Mouse (Mus musculus): ENCODE data around the gene Crybb2. TPM values are rescaled to one million over a fixed set of nuclear protein-coding genes. Genes with fewer than 3 reads are reported as not detected.

Crybb2 gene
- polyA plus RNA-seq, 1 experiment, result not detected

DNA sequence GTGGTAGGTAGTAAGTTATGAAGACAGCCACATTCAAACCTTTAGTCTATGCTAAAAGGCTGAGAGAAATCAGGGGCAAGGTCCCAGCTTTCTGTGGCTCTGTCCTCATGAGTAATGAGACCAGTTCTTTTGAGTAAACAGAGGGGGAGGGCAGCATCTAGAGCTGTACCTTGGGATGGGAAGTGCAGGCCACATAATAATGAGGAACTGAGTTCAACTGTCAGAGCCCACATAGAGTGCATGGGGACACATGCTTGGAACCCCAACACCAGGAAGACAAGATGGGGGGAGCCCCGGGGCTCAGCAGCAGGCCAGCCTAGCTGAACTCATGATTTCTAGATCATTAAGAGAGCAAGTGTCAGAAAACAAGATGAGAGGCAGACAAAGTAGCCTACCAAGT lies 52.9 kb downstream of the Crybb2 start:
- no peaks in the 10 kb centered on the region for H3K36me3 ChIP-seq (ENCODE audit: control insufficient read depth, insufficient read depth)
- no peak overlapping the region for H3ac ChIP-seq (ENCODE audit: control insufficient read depth, insufficient read length)
- H3K79me2 ChIP-seq (ENCODE audit: control insufficient read depth, insufficient read depth), result no peaks in the 10 kb centered on the region
- peaks cover 22% of the 10 kb centered on the region for H3K27me3 ChIP-seq (ENCODE audit: control insufficient read depth, insufficient read depth, insufficient read length)
- H3K4me3 ChIP-seq, result no peak overlapping the region
- TF ChIP-seq CEBPB (IDR thresholded peaks at IDR 0.05; ENCODE audit: insufficient read depth, poor library complexity, severe bottlenecking) (no peak), REST (IDR thresholded peaks at IDR 0.05; ENCODE audit: insufficient read depth, insufficient read length) (no peak)
- no peak overlapping the region for H3K4me2 ChIP-seq (ENCODE audit: low read depth)

DNA sequence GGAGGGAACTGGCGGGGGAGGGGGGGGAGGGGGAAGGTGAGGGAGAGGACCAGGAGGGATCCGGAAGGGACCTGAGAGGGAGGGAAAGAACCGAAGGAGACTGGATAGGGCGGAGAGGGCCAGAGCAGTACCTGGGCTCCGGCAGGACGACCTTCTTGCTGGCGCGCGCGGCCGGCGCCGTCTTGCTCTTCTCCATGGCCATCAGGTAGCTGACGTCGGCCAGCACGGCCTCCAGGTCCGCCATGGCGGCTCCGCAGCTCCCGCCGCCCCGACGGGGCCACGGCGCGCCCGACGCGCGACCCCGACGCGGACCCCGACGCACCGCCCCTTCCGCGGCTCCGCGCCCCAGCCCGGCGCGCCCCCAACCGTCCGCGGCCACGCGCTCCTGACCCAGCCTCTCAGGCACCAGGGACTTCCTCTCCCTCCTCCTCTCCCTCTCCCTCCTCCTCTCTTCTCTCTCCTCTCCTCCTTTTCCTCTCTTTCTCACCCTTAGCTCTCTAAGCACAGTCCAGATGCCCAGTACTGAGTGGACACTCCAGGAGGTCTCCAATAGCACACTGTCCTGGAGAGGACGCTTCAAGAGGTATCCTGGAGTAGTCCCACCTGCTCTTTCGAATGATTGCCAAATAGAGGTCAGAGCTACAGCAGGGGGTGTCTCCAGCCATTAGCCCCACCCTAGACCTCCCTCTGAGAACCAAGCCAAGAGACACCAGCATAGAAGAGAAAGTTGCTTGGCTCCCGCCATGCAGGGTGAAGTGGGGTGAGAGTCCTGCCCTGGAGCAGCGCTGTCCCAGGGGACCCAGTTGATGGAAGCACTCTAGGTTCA lies 54.5 kb downstream of the Crybb2 start, which contains the start of gene Grk3:
Gene Grk3, minus strand, starts transcription at position 556 of the 826 bp plus-strand sequence.
- no peak within 1 kb of the TSS for H3ac ChIP-seq (ENCODE audit: control insufficient read depth, insufficient read length)
- H3K4me2 ChIP-seq (ENCODE audit: low read depth), result no peak within 1 kb of the TSS
- peaks cover 22% of the 10 kb centered on the region for H3K27me3 ChIP-seq (ENCODE audit: control insufficient read depth, insufficient read depth, insufficient read length)
- no peaks in the 10 kb centered on the region for H3K36me3 ChIP-seq (ENCODE audit: control insufficient read depth, insufficient read depth)
- H3K4me3 ChIP-seq, result no peak within 1 kb of the TSS
- TF ChIP-seq MYOG (IDR thresholded peaks at IDR 0.05; ENCODE audit: control insufficient read depth in 1 of 3, insufficient read depth in 1 of 3, insufficient read length in 2 of 3, low read depth in 2 of 3), result no peak
- TF ChIP-seq POLR2AphosphoS2 (IDR thresholded peaks at IDR 0.05; ENCODE audit: insufficient read length, low read depth), result no peak
- no peaks in the 10 kb centered on the region for H3K79me2 ChIP-seq (ENCODE audit: control insufficient read depth, insufficient read depth)

DNA sequence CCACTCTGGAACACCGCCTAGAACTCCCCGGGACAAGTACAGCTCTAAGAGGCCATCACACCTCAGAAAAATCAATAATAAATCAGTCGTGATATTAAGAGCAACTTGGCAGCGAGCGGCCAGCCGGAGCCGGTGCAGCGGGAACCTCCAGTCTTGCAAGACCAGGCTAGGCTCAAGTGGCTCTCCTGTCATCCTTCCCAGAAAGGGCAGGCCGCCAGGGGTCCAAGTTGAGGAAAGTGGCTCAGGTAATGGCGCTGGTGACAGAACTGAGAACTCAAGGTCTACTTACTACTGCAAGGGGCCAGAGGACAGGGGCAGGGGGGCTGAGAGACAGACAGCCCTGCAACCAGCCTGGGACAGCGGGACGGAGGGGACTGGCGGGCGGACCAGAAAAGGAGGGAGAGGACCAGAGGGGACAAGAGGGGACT lies 55.1 kb downstream of the Crybb2 start:
- no peaks in the 10 kb centered on the region for H3K36me3 ChIP-seq (ENCODE audit: control insufficient read depth, insufficient read depth)

DNA sequence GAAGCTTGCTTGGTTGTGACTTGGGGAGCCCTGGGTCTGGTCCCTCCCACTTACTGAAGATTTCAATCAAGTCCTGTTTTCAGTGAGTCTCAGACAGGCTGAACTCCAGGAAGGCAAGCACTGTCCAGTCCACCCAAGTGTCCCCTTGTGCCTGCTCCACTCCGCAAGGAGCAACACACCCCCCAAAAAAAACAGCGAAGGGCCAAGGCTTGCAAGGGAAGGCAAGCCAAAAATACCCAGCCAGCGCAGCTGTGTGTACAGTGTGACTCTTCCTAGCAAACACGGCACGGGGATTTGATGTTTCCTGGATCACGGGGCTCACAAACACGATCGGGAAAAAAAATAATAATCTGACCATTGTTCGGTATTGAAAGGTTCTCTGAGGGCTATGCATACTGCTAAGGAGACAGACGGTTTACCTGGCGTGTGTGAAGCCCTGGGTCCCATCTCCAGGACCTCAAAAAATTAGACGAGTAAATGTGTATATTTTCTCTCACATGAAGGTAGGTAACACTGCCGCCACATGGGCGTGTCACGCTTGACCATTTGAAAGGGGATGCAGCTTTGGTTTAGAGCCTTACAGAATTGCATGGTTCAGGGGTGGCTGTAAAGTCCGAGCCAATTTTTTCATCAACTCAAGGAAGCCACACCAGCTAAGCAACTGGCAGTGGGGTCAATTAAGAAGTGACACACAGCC lies 55.7 kb downstream of the Crybb2 start:
- no peak overlapping the region for H3K4me2 ChIP-seq (ENCODE audit: low read depth)
- H3K79me2 ChIP-seq (ENCODE audit: control insufficient read depth, insufficient read depth), result no peaks in the 10 kb centered on the region
- no peak overlapping the region for H3ac ChIP-seq (ENCODE audit: control insufficient read depth, insufficient read length)
- H3K4me3 ChIP-seq, result no peak overlapping the region
- H3K36me3 ChIP-seq (ENCODE audit: control insufficient read depth, insufficient read depth), result no peaks in the 10 kb centered on the region
- TF ChIP-seq REST (IDR thresholded peaks at IDR 0.05; ENCODE audit: insufficient read depth, insufficient read length), result no peak
- TF ChIP-seq MYOG (IDR thresholded peaks at IDR 0.05; ENCODE audit: control insufficient read depth in 1 of 3, insufficient read depth in 1 of 3, insufficient read length in 2 of 3, low read depth in 2 of 3), result no peak
- no peak for TF ChIP-seq MAX (IDR thresholded peaks at IDR 0.05; ENCODE audit: low read depth)
- TF ChIP-seq CEBPB (IDR thresholded peaks at IDR 0.05; ENCODE audit: insufficient read depth, poor library complexity, severe bottlenecking), result no peak
- TF ChIP-seq MYOD1 (IDR thresholded peaks at IDR 0.05; ENCODE audit: control insufficient read depth in 1 of 3, insufficient read length in 2 of 3, low read depth in 2 of 3), result no peak
- TF ChIP-seq POLR2A (IDR thresholded peaks at IDR 0.05; ENCODE audit: insufficient read length, low read depth), result no peak
- no peak for TF ChIP-seq TCF3 (IDR thresholded peaks at IDR 0.05; ENCODE audit: insufficient read length, low read depth)
- TF ChIP-seq SRF (IDR thresholded peaks at IDR 0.05; ENCODE audit: control insufficient read depth, insufficient read length, low read depth), result no peak
- peaks cover 22% of the 10 kb centered on the region for H3K27me3 ChIP-seq (ENCODE audit: control insufficient read depth, insufficient read depth, insufficient read length)

More for the DNA sequence above, 55.1 kb downstream of the Crybb2 start:
- Histone ChIP-seq H3K4me2 (ENCODE audit: low read depth) (no peak overlapping the region), H3ac (ENCODE audit: control insufficient read depth, insufficient read length) (no peak overlapping the region), H3K4me3 (no peak overlapping the region), H3K27me3 (ENCODE audit: control insufficient read depth, insufficient read depth, insufficient read length) (peaks cover 22% of the 10 kb centered on the region), H3K79me2 (ENCODE audit: control insufficient read depth, insufficient read depth) (no peaks in the 10 kb centered on the region)
- TF ChIP-seq MYOG (IDR thresholded peaks at IDR 0.05; ENCODE audit: control insufficient read depth in 1 of 3, insufficient read depth in 1 of 3, insufficient read length in 2 of 3, low read depth in 2 of 3) (no peak), TCF12 (IDR thresholded peaks at IDR 0.05; ENCODE audit: insufficient read depth, poor library complexity, severe bottlenecking) (no peak), CEBPB (IDR thresholded peaks at IDR 0.05; ENCODE audit: insufficient read depth, poor library complexity, severe bottlenecking) (no peak), TCF3 (IDR thresholded peaks at IDR 0.05; ENCODE audit: insufficient read length, low read depth) (no peak), REST (IDR thresholded peaks at IDR 0.05; ENCODE audit: insufficient read depth, insufficient read length) (no peak), SRF (IDR thresholded peaks at IDR 0.05; ENCODE audit: control insufficient read depth, insufficient read length, low read depth) (no peak), USF1 (IDR thresholded peaks at IDR 0.05; ENCODE audit: low read depth) (no peak), E2F4 (IDR thresholded peaks at IDR 0.05; ENCODE audit: insufficient read depth) (no peak), POLR2AphosphoS2 (IDR thresholded peaks at IDR 0.05; ENCODE audit: insufficient read length, low read depth) (no peak), MYOD1 (IDR thresholded peaks at IDR 0.05; ENCODE audit: control insufficient read depth in 1 of 3, insufficient read length in 2 of 3, low read depth in 2 of 3) (no peak), POLR2A (IDR thresholded peaks at IDR 0.05; ENCODE audit: insufficient read length, low read depth) (no peak), MAX (IDR thresholded peaks at IDR 0.05; ENCODE audit: low read depth) (no peak)

DNA sequence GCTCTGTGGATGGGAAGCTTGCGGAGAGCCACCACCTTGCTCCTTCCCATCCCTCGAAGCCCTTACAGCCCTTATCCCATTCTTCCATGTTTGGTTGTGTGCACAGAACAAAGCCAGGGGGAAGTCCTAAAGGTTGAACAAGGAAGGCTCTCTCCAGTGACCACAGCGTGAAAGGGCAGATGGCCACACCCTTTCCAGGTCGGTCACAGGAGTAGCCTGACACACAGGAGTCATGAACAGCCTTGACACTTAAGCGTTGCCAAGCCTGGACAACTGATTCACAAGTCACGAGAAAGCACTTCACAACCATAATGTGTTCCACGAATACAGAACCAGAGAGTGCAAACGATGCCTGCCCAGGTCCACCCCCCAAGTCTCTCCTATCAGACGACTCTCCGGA lies 58.0 kb downstream of the Crybb2 start:
- Histone ChIP-seq H3ac (ENCODE audit: control insufficient read depth, insufficient read length) (no peak overlapping the region), H3K27me3 (ENCODE audit: control insufficient read depth, insufficient read depth, insufficient read length) (peaks cover 24% of the 10 kb centered on the region), H3K79me2 (ENCODE audit: control insufficient read depth, insufficient read depth) (no peaks in the 10 kb centered on the region), H3K4me2 (ENCODE audit: low read depth) (no peak overlapping the region), H3K4me3 (no peak overlapping the region), H3K36me3 (ENCODE audit: control insufficient read depth, insufficient read depth) (no peaks in the 10 kb centered on the region)
- TF ChIP-seq MYOD1 (IDR thresholded peaks at IDR 0.05; ENCODE audit: control insufficient read depth in 1 of 3, insufficient read length in 2 of 3, low read depth in 2 of 3) (no peak), MAX (IDR thresholded peaks at IDR 0.05; ENCODE audit: low read depth) (no peak), CEBPB (IDR thresholded peaks at IDR 0.05; ENCODE audit: insufficient read depth, poor library complexity, severe bottlenecking) (no peak), E2F4 (IDR thresholded peaks at IDR 0.05; ENCODE audit: insufficient read depth) (no peak), REST (IDR thresholded peaks at IDR 0.05; ENCODE audit: insufficient read depth, insufficient read length) (no peak), POLR2AphosphoS2 (IDR thresholded peaks at IDR 0.05; ENCODE audit: insufficient read length, low read depth) (no peak), TCF12 (IDR thresholded peaks at IDR 0.05; ENCODE audit: insufficient read depth, poor library complexity, severe bottlenecking) (no peak), MYOG (IDR thresholded peaks at IDR 0.05; ENCODE audit: control insufficient read depth in 1 of 3, insufficient read depth in 1 of 3, insufficient read length in 2 of 3, low read depth in 2 of 3) (no peak), POLR2A (IDR thresholded peaks at IDR 0.05; ENCODE audit: insufficient read length, low read depth) (no peak), SRF (IDR thresholded peaks at IDR 0.05; ENCODE audit: control insufficient read depth, insufficient read length, low read depth) (no peak), TCF3 (IDR thresholded peaks at IDR 0.05; ENCODE audit: insufficient read length, low read depth) (no peak), USF1 (IDR thresholded peaks at IDR 0.05; ENCODE audit: low read depth) (no peak)

All from myocyte (in vitro differentiated cells).